Mouse (Mus musculus) forebrain, embryonic 14.5 days (tissue): ENCODE measurements around the gene Uhrf2. TPM values are rescaled to one million over a fixed set of nuclear protein-coding genes. Genes with fewer than 3 reads are reported as not detected.

ENCODE experiments used
- ATAC-seq: fragments of 200-750 bp; cut with Nextera tagmentation; 2 replicates; pipeline ENCODE4 v1.8.0; 2017; ENCODE audit warnings: mild to moderate bottlenecking, moderate library complexity
- DNase-seq: peaks from one replicate; pipeline ENCODE4 v3.0.0-alpha.2; 2015; ENCODE audit warnings: low spot score
- H3K27ac ChIP-seq: fragments of 300-500 bp; sonication (generic); 2 replicates; pipeline ENCODE4 v1.5.1; 2014; ENCODE audit warnings: low read depth, mild to moderate bottlenecking, control low read depth, low read length, moderate library complexity
- H3K27me3 ChIP-seq: fragments of 300-500 bp; sonication (generic); replicated peaks from 2 replicates; pipeline ENCODE4 v1.6.1; 2014; ENCODE audit warnings: low read length, control low read depth, mixed read lengths; ENCODE audit not compliant: control insufficient read depth, insufficient read depth
- H3K36me3 ChIP-seq: fragments of 300-500 bp; sonication (generic); 2 replicates; pipeline ENCODE4 v1.6.1; 2014; ENCODE audit warnings: low read length, control low read depth; ENCODE audit not compliant: control insufficient read depth, insufficient read depth
- H3K4me1 ChIP-seq: fragments of 300-500 bp; sonication (generic); 2 replicates; pipeline ENCODE4 v1.6.1; 2014; ENCODE audit warnings: antibody characterized with exemption, low read length, control low read depth; ENCODE audit not compliant: control insufficient read depth, insufficient read depth
- H3K4me2 ChIP-seq: fragments of 300-500 bp; sonication (generic); 2 replicates; pipeline ENCODE4 v1.6.1; 2014; ENCODE audit warnings: mild to moderate bottlenecking, control low read depth, low read length
- H3K4me3 ChIP-seq: fragments of 300-500 bp; sonication (generic); 2 replicates; pipeline ENCODE4 v1.5.1; 2014; ENCODE audit warnings: low read depth, low read length, control low read depth
- H3K9ac ChIP-seq: fragments of 300-500 bp; sonication (generic); 2 replicates; pipeline ENCODE4 v1.6.1; 2014; ENCODE audit warnings: mild to moderate bottlenecking, low read length, control low read depth, moderate library complexity
- H3K9me3 ChIP-seq: fragments of 300-500 bp; sonication (generic); replicated peaks from 2 replicates; pipeline ENCODE4 v1.6.1; 2016; ENCODE audit warnings: low read length, control low read depth, mixed read lengths; ENCODE audit not compliant: control insufficient read depth
- WGBS: fragments of 180-500 bp; shearing (Covaris S2); extraction: QIAGEN DNeasy Blood & Tissue Kit; methylation state at CpG from one replicate; pipeline ENCODE4 v1.1.7; 2014; 5-methylcytosine and 5-hydroxymethylcytosine counted together
- polyA plus RNA-seq: library from polyadenylated mRNA; unstranded; fragments of >200 nt; fragmentation: Nextera tagmentation; extraction: Ambion mirVana; gene quantifications from 2 replicates; pipeline ENCODE4 v1.2.1, GENCODE M21; 2014

Uhrf2 gene
- polyA plus RNA-seq, 1 experiment from 2014 or later = 54.6 TPM

DNA sequence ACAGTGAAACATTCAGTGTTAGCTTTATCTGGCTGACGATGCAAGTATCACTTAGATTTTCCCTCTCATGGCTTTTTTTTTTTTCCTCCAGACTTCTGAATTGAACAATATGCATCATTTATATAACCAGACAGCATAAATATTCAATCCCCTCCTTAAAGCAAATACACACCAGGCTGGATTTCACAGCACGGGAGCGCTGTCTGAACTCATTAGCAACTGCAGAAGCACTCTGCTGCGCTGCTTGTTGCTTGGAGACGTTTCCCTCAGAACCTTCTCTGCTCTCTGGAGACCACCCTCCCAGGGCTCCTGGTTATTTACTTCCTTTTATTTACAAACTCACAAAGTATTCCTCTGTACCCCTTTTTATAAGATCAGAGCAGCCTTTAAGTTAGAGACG, 78.8 kb downstream of the Uhrf2 start:
- ATAC-seq (peak; percentile 37; the same call in 1 of the 2 replicates), DNase-seq (peak; percentile 72)
- H3K27ac ChIP-seq = peak overlapping the region; percentile 65; the same call in 1 of the 2 replicates
- WGBS = 56% methylated on average over 6 of the region's 6 CpGs
- H3K4me1 ChIP-seq = peaks cover 3% of the 10 kb centered on the region
- no peaks in the 10 kb centered on the region for H3K36me3 ChIP-seq
- no peak overlapping the region for H3K4me2 ChIP-seq
- no peaks in the 10 kb centered on the region for H3K9me3 ChIP-seq
- H3K9ac ChIP-seq = no peak overlapping the region
- H3K4me3 ChIP-seq = no peak overlapping the region
- no peaks in the 10 kb centered on the region for H3K27me3 ChIP-seq

DNA sequence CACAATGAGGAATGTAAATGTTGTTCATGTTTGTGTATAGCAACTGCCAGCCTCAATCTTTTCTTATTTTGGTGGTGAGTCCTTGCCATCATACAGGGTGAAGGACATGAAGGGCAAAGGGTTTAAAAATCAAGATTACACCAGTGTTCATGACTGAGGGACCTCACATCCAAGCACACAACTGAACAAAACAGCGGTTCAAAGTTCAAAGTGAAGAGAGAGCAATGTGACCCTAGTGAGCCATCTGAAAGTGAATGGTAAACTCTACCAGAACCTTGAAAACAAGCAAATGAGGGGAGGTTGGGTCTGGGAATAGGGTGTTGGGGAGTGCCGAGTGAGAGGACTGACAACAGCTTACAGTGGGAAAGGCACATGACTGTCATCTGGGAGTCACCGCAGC, 81.1 kb downstream of the Uhrf2 start:
- H3K9ac ChIP-seq = no peak overlapping the region
- H3K4me2 ChIP-seq = no peak overlapping the region
- H3K27ac ChIP-seq = no peak overlapping the region
- H3K9me3 ChIP-seq = no peaks in the 10 kb centered on the region
- DNase-seq (no peak), ATAC-seq (no peak)
- no peak overlapping the region for H3K4me3 ChIP-seq
- WGBS = 98% methylated on average over 3 of the region's 3 CpGs
- no peaks in the 10 kb centered on the region for H3K36me3 ChIP-seq
- peaks cover 13% of the 10 kb centered on the region for H3K4me1 ChIP-seq
- no peaks in the 10 kb centered on the region for H3K27me3 ChIP-seq

DNA sequence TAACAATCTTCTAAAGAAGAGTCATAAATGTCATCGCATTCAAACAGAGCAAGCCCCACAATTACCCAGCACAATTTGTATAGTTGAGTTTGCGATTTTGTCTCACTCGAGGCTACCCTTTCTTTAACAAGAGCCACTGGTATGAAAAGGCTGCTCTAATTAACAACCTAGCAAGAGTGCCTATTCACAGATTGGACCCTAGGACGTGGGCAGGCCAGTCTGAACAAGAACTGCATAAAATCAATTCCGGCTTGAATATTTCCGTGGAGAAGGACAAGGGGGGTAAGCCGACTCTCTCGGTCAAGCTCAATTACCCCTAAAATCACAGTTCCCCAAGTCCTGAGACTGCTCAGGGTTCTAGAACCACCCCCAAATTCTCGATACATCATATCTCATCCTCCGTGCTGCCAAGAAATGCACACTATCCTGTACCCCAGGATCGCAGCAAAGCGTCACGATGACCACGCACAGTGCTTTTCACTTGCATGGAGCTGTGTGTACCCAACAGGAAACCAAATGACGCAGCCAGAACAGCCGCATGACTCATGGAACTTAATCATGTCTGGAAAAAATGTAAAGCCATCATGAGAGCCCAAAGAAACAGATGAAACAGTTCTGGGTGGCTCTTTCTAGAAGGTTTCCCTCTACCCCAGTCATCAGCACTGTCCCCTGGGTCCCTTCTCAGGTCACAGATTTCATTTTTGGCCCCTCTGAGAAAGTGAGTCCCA, 82.8 kb downstream of the Uhrf2 start:
- H3K27ac ChIP-seq = no peak overlapping the region
- H3K4me2 ChIP-seq = no peak overlapping the region
- peaks cover 23% of the 10 kb centered on the region for H3K4me1 ChIP-seq
- no peaks in the 10 kb centered on the region for H3K27me3 ChIP-seq
- peak; percentile 45 for DNase-seq
- H3K4me3 ChIP-seq = no peak overlapping the region
- WGBS = 45% methylated on average over 16 of the region's 16 CpGs
- no peak overlapping the region for H3K9ac ChIP-seq
- H3K9me3 ChIP-seq = no peaks in the 10 kb centered on the region
- peak; percentile 15; the same call in 1 of the 2 replicates for ATAC-seq
- H3K36me3 ChIP-seq = no peaks in the 10 kb centered on the region

DNA sequence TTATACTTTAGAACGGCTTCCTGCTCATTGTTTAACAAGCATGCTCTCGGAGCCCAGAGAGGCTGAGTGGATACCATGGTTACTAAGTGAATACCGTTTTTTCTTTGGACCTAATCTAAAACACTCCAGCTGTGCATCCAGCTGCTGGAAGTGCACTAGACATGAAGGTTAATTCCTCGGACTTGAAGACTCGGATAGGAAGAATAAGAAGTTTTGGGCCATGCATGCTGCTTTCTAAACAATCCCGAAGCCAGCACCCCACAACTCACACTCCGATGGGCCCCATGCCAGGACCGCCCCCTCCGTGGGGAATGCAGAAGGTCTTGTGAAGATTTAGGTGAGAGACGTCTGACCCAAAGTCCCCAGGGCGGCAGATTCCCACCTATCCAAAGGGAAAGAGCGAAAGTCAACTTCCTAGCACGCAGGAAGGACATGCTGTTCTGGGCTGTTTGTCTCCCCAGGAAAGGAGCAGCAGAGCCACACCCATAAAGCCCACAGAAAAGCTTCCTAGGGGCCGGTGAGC, 84.7 kb downstream of the Uhrf2 start:
- Histone ChIP-seq H3K27ac (no peak overlapping the region), H3K27me3 (no peaks in the 10 kb centered on the region), H3K4me2 (0 out of 2 replicates have a peak overlapping the region, but pooled peaks have one; percentile 12), H3K36me3 (no peaks in the 10 kb centered on the region), H3K9ac (no peak overlapping the region), H3K4me1 (peaks cover 33% of the 10 kb centered on the region), H3K9me3 (no peaks in the 10 kb centered on the region), H3K4me3 (no peak overlapping the region)
- ATAC-seq (no peak), DNase-seq (peak; percentile 63)
- WGBS = 43% methylated on average over 14 of the region's 14 CpGs

DNA sequence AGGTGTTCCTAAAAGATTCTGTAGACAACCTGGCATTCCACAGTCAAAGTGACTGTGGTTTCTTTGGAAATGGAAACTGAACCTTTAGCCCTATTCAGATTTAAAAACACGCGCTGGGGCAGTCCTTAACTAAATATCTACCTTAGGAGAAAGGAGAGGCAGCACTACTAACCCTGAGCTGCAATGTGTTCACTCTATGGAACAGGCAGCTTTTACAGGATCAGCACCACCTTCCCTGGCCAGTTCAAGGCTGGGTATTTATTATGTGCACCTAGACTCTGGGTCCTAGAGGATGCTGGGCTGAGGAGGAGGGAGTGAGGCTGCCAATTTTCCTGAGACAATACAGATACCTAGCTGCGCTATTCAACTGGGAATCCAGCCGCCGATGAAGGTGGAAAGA, 85.3 kb downstream of the Uhrf2 start:
- Histone ChIP-seq H3K9ac (no peak overlapping the region), H3K4me2 (no peak overlapping the region), H3K36me3 (no peaks in the 10 kb centered on the region), H3K27ac (no peak overlapping the region), H3K4me3 (no peak overlapping the region), H3K9me3 (no peaks in the 10 kb centered on the region), H3K27me3 (no peaks in the 10 kb centered on the region), H3K4me1 (peaks cover 33% of the 10 kb centered on the region)
- 86% methylated on average over 5 of the region's 5 CpGs for WGBS
- ATAC-seq = no peak
- DNase-seq = no peak

DNA sequence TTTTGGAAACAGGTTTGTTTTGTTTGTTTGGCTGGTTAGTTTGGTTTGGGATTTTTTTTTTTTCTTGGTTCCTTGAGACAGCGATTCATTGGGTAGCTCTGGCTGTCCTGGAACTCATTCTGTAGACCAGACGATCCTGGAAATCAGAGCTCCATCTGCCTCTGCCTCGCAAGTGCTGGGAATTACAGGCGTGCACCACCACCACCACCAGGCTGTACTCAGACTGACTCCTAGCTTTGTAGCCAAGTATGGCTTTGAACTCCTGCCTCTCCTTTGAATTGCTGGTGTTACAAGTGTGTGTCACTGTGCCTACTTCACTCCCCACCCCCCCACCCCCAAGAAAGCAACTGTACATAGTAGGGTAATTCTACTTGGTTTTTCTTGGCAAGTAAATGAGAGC, 86.9 kb downstream of the Uhrf2 start:
- WGBS = 72% methylated on average over 4 of the region's 4 CpGs
- no peak overlapping the region for H3K9ac ChIP-seq
- H3K36me3 ChIP-seq = no peaks in the 10 kb centered on the region
- no peaks in the 10 kb centered on the region for H3K27me3 ChIP-seq
- no peaks in the 10 kb centered on the region for H3K9me3 ChIP-seq
- no peak overlapping the region for H3K4me3 ChIP-seq
- ATAC-seq = peak; percentile 16; the same call in 1 of the 2 replicates
- H3K4me2 ChIP-seq = no peak overlapping the region
- H3K4me1 ChIP-seq = peaks cover 33% of the 10 kb centered on the region
- no peak for DNase-seq
- peak overlapping the region; percentile 86 for H3K27ac ChIP-seq

DNA sequence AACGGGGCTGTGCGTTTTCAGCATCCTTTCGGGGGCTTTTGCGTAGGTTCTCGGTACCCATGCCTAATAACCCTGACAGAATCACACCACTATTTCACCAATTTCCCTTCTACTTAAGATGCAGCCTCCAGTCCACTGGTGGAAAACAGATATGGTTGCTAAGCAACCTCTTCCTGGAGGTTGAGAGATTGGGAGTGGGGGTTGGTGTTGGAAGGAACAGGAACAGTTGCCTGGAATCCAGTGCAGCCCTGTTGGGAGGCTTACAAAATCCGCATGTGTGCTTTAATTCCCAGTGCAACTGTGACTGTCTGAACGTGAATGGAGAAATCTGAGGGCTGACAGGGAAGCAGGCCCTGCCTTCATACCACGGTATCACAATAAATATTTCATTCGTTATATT, 87.5 kb downstream of the Uhrf2 start:
- 42% methylated on average over 9 of the region's 9 CpGs for WGBS
- Histone ChIP-seq H3K9ac (0 out of 2 replicates have a peak overlapping the region, but pooled peaks have one; percentile 18), H3K4me2 (peak overlapping the region; percentile 17; the same call in 1 of the 2 replicates), H3K36me3 (no peaks in the 10 kb centered on the region), H3K27me3 (no peaks in the 10 kb centered on the region), H3K4me3 (no peak overlapping the region), H3K9me3 (no peaks in the 10 kb centered on the region), H3K4me1 (peaks cover 33% of the 10 kb centered on the region), H3K27ac (peak overlapping the region; percentile 86)
- DNase-seq (peak; percentile 91), ATAC-seq (peak; percentile 85)

DNA sequence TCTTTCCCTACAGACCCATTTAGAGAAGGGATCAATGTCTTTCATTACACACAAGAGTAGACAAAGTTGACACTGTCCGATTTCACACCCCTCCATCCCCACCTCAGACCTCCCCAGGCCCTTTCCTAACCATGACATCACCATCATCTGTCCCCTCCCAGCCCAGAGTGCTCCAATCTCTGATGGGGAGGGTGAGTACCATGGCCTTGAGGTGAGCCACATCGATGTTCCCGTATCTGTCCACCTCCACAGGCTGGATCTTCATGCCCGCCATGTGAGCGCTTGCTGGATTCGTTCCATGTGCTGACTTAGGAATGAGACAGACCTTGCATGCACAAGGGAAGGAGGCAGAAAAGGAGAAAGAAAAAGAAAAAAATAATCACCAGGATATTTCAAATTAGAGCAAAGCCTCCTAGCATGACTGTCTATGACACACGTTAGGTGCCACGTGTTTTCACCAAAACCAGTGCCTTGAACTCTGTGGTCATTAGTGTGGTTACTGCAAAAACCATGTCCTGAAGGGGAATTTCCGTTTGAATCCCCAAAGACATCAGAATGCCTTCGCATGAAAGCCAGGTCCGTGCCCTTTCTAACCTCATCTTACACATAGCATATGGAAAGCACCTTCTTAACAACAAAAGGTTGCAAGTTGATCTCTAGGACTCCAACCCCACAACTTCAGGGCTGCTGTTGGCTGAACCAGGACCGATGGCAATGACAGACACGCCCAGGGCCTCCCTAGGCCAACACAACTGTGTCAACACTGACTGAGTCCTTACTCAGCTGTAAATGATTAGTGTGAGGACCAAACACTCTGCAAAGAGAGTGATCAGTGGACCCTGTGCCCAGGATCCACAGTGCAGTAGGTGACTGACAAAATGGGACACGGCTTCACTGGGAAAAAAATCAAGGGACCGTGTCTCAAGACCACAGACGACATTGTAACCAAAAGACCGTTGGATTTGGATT, 88.3 kb downstream of the Uhrf2 start:
- no peak for DNase-seq
- peaks cover 33% of the 10 kb centered on the region for H3K4me1 ChIP-seq
- H3K4me2 ChIP-seq = peak overlapping the region; percentile 17; the same call in 1 of the 2 replicates
- peak; percentile 32; the same call in 1 of the 2 replicates for ATAC-seq
- H3K27ac ChIP-seq = peak overlapping the region; percentile 86
- no peak overlapping the region for H3K9ac ChIP-seq
- WGBS = 85% methylated on average over 17 of the region's 17 CpGs
- H3K27me3 ChIP-seq = no peaks in the 10 kb centered on the region
- no peaks in the 10 kb centered on the region for H3K9me3 ChIP-seq
- H3K36me3 ChIP-seq = no peaks in the 10 kb centered on the region
- H3K4me3 ChIP-seq = no peak overlapping the region
